Mouse (Mus musculus) CD8-positive naive resting alpha-beta T cell, adult 2 months (primary cell): Measurements from ENCODE around the gene Ksr2.

Source experiments
- DNase-seq, 2 experiments: peaks; one replicate each; pipeline ENCODE4 v3.0.0; 2022; ENCODE audit warnings: low read depth in 2 of 2, low spot score in 2 of 2

The Ksr2 gene

GRCm38 (mm10) chr5:117521156-117521555, 107.4 kb downstream of the Ksr2 start:
- no peak for DNase-seq

DNA sequence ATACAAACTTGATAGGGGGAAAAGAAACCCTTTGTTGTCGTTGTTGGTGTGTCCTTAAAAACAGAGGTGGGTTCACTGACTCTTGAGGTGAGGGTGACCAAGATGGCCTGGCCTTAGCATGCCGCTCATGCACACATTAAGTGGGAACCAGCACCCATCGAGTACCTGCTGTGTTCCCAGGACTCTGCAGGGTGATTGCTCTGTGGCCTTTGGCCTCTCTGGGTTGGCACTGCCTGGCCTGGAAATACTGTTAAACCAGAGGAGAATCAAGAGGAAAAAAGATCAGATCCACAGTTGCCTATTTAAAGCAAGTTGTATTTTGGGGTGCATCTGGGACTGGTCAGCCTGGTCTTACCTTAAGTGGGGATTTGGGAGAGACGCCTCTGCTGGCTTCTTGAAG, 107.9 kb downstream of the Ksr2 start:
- DNase-seq: no peak

GRCm38 (mm10) chr5:117522471-117522870, 108.7 kb downstream of the Ksr2 start:
- no peak for DNase-seq

GRCm38 (mm10) chr5:117523010-117523409, 109.2 kb downstream of the Ksr2 start:
- DNase-seq: no peak

DNA sequence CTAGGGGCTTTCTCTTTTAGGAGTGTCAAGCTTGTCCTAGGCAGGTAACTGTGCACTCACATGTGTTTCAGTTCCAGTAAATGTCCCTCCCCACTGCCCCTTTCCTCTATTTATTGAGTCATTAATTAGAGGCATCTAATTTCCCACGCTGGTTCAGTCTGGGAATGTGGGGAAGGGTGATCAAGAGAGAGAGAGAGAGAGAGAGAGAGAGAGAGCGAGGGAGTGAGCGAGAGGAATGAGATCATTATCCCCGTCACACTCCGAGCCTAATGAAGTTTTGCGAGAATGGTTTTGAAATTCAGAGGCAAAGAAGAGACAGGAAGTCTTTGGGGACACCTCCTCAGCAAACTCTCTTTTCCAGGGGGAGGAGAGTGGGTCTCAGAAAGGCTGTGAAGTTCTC, 117.2 kb downstream of the Ksr2 start:
- no peak for DNase-seq

- DNase-seq: no peak
Measured at GRCm38 (mm10) chr5:117539221-117539620, 125.4 kb downstream of the Ksr2 start.

GRCm38 (mm10) chr5:117541654-117542053, 127.9 kb downstream of the Ksr2 start:
- no peak for DNase-seq

- DNase-seq: no peak
Measured at GRCm38 (mm10) chr5:117546694-117547268, 133.0 kb downstream of the Ksr2 start.

DNA sequence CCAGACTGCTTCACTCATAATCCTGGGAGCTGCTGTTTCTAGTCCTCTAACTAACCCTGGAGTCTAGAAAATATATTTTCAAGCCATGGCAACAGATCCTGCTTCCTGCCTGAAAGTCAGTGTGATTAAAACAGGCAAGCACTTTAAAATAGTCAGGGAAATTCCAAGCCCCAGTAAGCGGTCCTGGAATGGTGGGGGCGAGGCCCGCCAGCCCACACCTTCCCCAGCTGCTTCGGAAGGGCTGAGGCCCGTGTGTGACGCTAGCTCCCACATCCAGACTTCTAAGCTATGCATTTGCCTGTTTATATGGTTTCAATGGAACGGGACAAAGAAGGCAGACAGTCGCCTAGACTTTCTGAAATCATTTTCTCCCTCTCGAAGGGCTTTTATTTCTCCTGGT, 137.2 kb downstream of the Ksr2 start:
- no peak for DNase-seq

GRCm38 (mm10) chr5:117552096-117552495, 138.3 kb downstream of the Ksr2 start:
- DNase-seq: no peak

DNA sequence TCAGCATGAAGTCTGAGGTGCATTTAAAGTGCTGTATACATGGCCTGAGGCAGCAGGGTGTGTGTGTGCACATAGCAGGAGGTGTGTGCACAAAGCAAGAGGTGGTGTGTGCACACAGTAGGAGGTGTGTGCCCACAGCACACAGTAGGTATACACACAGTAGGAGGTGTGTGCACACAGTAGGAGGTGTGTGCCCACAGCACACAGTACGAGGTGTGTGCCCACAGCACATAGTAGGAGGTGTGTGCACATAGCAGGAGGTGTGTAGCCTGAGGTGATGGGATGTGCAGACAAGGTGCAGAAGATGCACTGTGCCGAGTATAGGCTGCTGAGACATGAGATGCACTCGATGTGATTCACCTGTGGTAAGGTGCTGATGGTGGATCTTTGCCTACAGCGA, 140.7 kb downstream of the Ksr2 start:
- no peak for DNase-seq

- no peak for DNase-seq
Measured at GRCm38 (mm10) chr5:117556570-117556969, 142.8 kb downstream of the Ksr2 start.

- no peak for DNase-seq
Measured at GRCm38 (mm10) chr5:117561080-117561479, 147.3 kb downstream of the Ksr2 start.

DNA sequence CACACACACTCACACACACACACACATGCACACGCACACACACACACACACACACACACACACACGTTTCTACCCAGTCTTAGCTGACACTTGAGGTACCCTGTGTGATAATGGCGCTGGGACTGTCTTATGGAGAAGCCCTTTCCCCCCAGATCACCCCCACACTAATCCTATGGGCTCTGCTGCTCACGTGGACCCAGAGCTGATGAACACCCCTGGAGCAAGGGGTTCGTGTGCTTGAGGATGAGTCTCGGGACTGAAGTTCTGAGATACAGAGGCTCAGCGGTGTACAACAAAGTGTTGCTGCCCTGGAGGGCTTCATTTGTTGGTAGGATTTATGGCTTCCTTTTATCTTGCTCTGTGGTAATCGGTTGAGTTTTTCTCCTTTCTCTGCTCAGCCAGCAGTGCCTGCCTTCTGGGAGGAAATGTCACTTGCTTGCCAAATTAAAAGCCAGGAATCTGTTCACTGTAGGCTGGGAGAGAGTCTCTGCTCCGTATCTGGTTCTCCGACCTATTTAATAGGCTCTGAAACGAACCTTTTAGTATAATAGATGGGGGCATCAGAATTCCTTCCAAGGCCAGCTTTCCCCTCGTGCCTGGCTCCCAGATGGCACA, 152.4 kb downstream of the Ksr2 start:
- no peak for DNase-seq

DNA sequence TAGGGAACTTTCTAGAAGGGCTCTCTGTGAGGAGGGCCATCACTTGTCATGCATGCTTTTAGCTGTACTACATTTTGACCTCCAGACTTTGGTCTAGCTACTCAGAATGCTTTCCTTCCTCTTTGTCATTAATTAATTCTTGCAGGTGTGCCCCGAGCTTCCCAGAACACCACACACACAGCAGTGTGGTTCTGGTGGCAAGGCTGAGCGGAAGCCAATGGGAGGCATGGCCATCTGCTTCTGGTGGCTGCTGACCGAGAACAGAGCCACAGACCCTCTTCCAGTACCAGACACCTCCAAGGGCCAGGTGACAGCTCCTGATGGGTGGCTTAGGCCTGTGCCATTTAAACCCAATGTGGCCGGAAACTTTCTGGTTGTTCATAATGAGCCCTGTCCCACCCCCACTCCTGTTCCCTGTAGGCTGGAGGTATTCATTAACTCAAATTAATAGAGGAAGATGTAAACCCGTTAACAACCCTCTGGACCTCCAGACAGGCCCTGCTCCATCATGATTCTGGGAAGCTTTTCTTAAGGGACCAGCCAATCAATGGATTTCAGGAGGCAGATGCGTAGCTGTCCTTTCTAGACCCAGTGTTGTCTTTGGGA, 155.5 kb downstream of the Ksr2 start:
- no peak for DNase-seq

DNA sequence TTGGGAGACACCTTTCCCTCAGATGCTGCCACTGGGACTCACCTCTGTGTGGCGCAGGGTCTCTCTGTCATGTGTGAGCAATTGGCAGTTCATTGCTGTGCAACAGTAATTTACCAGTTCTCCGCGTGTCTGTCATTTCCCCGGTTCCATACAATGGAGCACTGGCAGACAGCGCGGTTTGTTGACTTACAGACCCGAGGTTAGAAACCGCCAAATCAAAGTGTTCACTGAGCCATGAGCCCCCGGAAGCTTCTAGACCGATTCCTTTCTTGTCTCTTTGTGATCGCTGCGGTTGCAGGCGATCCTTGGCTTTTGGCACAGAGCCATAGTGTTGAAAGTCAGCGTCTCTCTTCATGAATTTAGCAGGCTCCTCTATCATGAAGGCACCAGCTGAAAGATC, 158.6 kb downstream of the Ksr2 start:
- no peak for DNase-seq

DNA sequence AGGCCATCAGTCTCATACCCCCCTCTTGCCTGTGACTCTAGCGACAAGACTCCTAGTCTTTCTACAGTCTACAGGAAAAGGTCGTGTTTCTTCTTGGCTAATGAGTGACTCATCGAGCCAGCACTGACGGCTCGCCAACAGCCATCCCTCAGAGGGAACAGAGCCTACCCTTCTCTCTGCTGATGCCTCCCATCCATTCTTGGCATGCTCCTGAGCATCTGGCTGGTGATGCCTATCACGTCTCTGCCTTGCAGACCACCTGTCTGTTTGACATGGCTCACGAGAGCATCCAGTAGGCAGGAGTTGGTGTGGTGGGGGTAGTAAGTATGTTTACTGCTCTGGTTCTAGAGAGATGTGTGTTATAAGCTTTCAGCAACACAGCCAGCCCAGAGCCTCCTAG, 161.1 kb downstream of the Ksr2 start:
- DNase-seq: no peak

DNA sequence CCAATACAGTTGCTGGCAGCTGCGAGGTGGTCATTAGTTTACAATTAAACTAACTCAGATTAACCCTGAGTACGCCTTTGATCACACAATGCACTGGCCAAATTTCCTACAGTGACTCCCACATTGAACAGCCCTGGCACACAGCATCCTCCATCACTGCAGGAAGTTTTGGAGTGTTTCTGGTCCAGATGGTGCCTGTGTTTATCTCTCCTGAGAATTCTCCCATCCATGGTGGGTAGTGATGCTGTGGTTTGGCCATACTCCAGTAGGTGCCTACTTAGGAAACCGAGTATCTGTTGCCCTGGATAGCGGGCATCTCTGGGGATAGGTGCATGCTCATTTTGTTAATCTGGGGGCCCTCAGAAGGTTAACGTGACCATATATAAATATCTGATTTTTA, 163.8 kb downstream of the Ksr2 start:
- no peak for DNase-seq

DNA sequence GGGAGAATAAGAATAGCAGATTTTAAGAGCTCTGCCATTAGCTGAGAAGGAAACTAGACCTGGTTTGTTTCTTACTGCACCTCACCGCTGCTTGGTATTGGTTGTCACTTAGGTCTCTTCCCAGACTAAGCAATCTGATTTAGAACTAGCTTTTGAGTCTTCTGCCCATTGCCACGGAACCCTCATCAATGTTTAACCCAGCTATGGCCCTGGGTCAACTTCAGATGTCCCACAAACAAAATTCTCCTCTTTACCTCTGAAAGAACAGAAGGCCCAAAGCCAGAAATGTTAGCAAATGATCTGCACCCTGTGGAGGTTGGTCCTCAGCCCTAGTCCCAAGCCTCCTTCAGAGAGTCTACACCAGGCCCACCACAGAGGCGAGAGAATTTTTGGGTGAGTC, 167.9 kb downstream of the Ksr2 start:
- DNase-seq: no peak

DNA sequence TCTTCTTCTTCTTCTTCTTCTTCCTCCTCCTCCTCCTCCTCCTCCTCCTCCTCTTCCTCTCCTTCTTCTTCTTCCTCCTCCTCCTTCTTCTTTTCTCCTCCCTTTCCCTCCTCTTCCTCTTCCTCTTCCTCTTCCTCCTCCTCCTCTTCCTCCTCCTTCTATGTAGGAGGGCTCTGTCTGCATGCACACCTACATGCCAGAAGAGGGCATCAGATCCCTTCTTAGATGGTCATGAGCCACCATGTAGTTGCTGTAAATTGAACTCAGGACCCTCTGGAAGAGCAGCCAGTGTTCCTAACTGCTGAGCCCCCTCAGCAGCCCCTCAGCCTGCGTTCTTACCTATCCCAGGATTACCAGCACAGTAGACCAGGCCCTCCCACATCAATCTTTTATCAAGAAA, 170.6 kb downstream of the Ksr2 start:
- DNase-seq: no peak

DNA sequence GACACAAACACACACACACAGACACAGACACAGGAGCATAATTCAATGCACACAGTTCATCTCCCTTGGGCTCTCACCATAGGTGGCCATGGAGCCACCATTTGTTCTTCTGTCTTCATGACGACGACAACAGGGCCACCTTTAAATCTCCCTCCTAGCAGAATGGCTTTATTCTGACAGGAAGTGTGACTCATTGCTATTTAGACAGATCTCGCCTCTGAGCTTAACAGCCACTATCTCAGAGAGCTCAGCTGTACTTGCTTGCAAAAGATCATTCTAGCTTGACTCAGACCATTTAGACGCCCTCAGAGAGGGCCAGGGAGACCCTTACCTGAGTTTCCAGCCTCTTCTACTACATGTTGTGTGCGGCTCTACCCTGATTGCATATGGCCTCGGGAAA, 175.5 kb downstream of the Ksr2 start:
- DNase-seq: no peak

- DNase-seq: no peak
Measured at GRCm38 (mm10) chr5:117593273-117593672, 179.5 kb downstream of the Ksr2 start.

- no peak for DNase-seq
Measured at GRCm38 (mm10) chr5:117596803-117597202, 183.0 kb downstream of the Ksr2 start.
